Mouse (Mus musculus) liver, postnatal 0 days (tissue): ENCODE results near the gene Zscan18.

Experiments
- CTCF ChIP-seq: sonication (generic); IDR thresholded peaks from 2 replicates; pipeline ENCODE4 v1.5.1; 2016; ENCODE audit warnings: antibody characterized with exemption, low read depth
- EP300 ChIP-seq: IDR thresholded peaks from 2 replicates; pipeline ENCODE4 v1.6.1; 2016; ENCODE audit warnings: antibody characterized with exemption, low read depth, mild to moderate bottlenecking

GRCm38 (mm10) chr7:12834162-12835120 is 31.0 kb upstream of the Zscan18 start, which contains the start of gene Zfp110:
- TF ChIP-seq CTCF (peak; percentile 29), EP300 (peak; percentile 20; the same call in 1 of the 2 replicates)
